Mouse (Mus musculus): ENCODE data around the gene Ncf2. TPM values are rescaled to one million over a fixed set of nuclear protein-coding genes. Genes with fewer than 3 reads are reported as not detected.

The Ncf2 gene
- polyA plus RNA-seq, 1 experiment from 2014 or later = 5.9 TPM

GRCm38 (mm10) chr1:152871031-152871430, 71.0 kb downstream of the Ncf2 start:
- Histone ChIP-seq H3K4me3 (ENCODE audit: low read depth, low read length) (no peak overlapping the region), H3K27me3 (replicated peaks; ENCODE audit: control insufficient read depth, insufficient read depth, low read length) (no peaks in the 10 kb centered on the region), H3K27ac (replicated peaks; ENCODE audit: low read depth, low read length) (no peak overlapping the region), H3K36me3 (ENCODE audit: control insufficient read depth, insufficient read depth, low read length) (peaks cover 36% of the 10 kb centered on the region), H3K9ac (ENCODE audit: low read depth, low read length) (no peak overlapping the region), H3K9me3 (ENCODE audit: control insufficient read depth, low read length) (no peaks in the 10 kb centered on the region), H3K4me1 (ENCODE audit: control insufficient read depth, insufficient read depth, low read length) (no peaks in the 10 kb centered on the region), H3K4me2 (ENCODE audit: low read depth, low read length) (no peak overlapping the region)
- ATAC-seq (ENCODE audit: low read depth) (no peak), DNase-seq (ENCODE audit: low spot score) (no peak)
- 77% methylated on average over 3 of the region's 3 CpGs for WGBS

Other genes starting within 250 kb of the Ncf2 start
- gene Apobec4, start 49.6 kb upstream of the Ncf2 start, polyA plus RNA-seq (2014; fragmentation: Nextera tagmentation; extraction: Ambion mirVana) = 0.13 and 0.25 TPM in 2 replicates
- 43.7 and 50.7 TPM in 2 replicates for gene Rgl1, start 33.8 kb upstream of the Ncf2 start, polyA plus RNA-seq (2014; fragmentation: Nextera tagmentation; extraction: Ambion mirVana)
- 267 and 269 TPM in 2 replicates for gene Arpc5, start 33.7 kb upstream of the Ncf2 start, polyA plus RNA-seq (2014; fragmentation: Nextera tagmentation; extraction: Ambion mirVana)
- 29.5 and 31.6 TPM in 2 replicates for gene Smg7, start 102.5 kb downstream of the Ncf2 start, polyA plus RNA-seq (2014; fragmentation: Nextera tagmentation; extraction: Ambion mirVana)
- gene Nmnat2, start 154.8 kb downstream of the Ncf2 start, polyA plus RNA-seq (2014; fragmentation: Nextera tagmentation; extraction: Ambion mirVana) = 3.7 and 5.3 TPM in 2 replicates

Measured in embryonic facial prominence, embryonic 14.5 days (tissue).